Mouse (Mus musculus) MN1 (cell line): ENCODE results near the gene N4bp2l2.
"Not testable (repeated sequence)": the region's sequence is repeated elsewhere in the genome, so short reads cannot be mapped to it uniquely, and the experiment has no call there.

Experiments used
- DNase-seq: peaks from one replicate; pipeline ENCODE4 v3.0.0-alpha.2; 2016; ENCODE audit warnings: low spot score

N4bp2l2 gene

GRCm38 (mm10) chr5:150666133-150666739, at the start of gene N4bp2l2:
N4bp2l2 (minus strand) TSS chr5:150666183.
- DNase-seq = not testable (repeated sequence)

- DNase-seq = no peak
Observed at GRCm38 (mm10) chr5:150713431-150713830, 47.4 kb upstream of the N4bp2l2 start.

- no peak for DNase-seq
Observed at GRCm38 (mm10) chr5:150711503-150711902, 45.5 kb upstream of the N4bp2l2 start.

- DNase-seq = not testable (repeated sequence)
Observed at GRCm38 (mm10) chr5:150707181-150707580, 41.2 kb upstream of the N4bp2l2 start.

GRCm38 (mm10) chr5:150706651-150707050, 40.7 kb upstream of the N4bp2l2 start:
- DNase-seq = not testable (repeated sequence)

- DNase-seq = peak; percentile 63
Observed at GRCm38 (mm10) chr5:150702714-150703113, 36.7 kb upstream of the N4bp2l2 start.

GRCm38 (mm10) chr5:150693277-150693676, 27.3 kb upstream of the N4bp2l2 start:
- DNase-seq = no peak

GRCm38 (mm10) chr5:150690685-150691084, 24.7 kb upstream of the N4bp2l2 start:
- DNase-seq = no peak

GRCm38 (mm10) chr5:150682862-150683261, 16.9 kb upstream of the N4bp2l2 start:
- DNase-seq = not testable (repeated sequence)

- no peak for DNase-seq
Observed at GRCm38 (mm10) chr5:150674866-150675265, 8.9 kb upstream of the N4bp2l2 start.

GRCm38 (mm10) chr5:150673880-150674621, 8.1 kb upstream of the N4bp2l2 start:
- DNase-seq = peak; percentile 58

GRCm38 (mm10) chr5:150673153-150673835, 7.3 kb upstream of the N4bp2l2 start, which contains the start of gene Pds5b:
Pds5b (plus strand) TSS chr5:150673739.
- DNase-seq = peak; percentile 99

GRCm38 (mm10) chr5:150672343-150672742, 6.4 kb upstream of the N4bp2l2 start:
- DNase-seq = no peak

GRCm38 (mm10) chr5:150668731-150669130, 2.7 kb upstream of the N4bp2l2 start:
- DNase-seq = no peak

- DNase-seq = peak; percentile 100
Observed at GRCm38 (mm10) chr5:150665132-150665954, 640 bp downstream of the N4bp2l2 start.

- DNase-seq = no peak
Observed at GRCm38 (mm10) chr5:150664794-150665131, 1.2 kb downstream of the N4bp2l2 start.

GRCm38 (mm10) chr5:150663926-150664325, 2.1 kb downstream of the N4bp2l2 start:
- DNase-seq = not testable (repeated sequence)

GRCm38 (mm10) chr5:150660296-150660695, 5.7 kb downstream of the N4bp2l2 start:
- not testable (repeated sequence) for DNase-seq

- DNase-seq = not testable (repeated sequence)
Observed at GRCm38 (mm10) chr5:150659425-150659824, 6.6 kb downstream of the N4bp2l2 start.

GRCm38 (mm10) chr5:150654548-150654947, 11.4 kb downstream of the N4bp2l2 start:
- DNase-seq = no peak

GRCm38 (mm10) chr5:150652578-150652977, 13.4 kb downstream of the N4bp2l2 start:
- no peak for DNase-seq

GRCm38 (mm10) chr5:150644926-150645325, 21.1 kb downstream of the N4bp2l2 start:
- DNase-seq = no peak
